Mouse (Mus musculus): ENCODE results near the gene Narfl.
A peak's percentile ranks its signal among the peaks of the same experiment; 100 is the strongest.

Gene Narfl

DNA sequence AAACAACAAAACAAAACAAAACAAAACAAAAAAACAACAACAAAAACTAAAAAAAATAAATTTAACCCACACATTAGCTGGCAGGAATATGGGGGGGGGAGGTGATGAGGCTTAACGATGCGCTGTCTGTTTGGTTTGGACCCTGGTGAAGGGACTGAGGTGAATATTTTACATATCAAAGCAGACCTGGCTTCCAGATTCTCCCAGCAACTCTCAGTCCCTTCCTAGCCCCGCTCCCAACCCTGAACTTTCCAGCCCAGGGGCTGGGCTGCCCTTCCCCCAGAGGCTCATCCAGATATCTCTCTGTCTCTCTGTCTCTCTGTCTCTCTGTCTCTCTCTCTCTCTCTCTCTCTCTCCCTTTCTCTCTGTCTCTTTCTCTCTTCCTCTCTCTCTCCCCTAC, 11.0 kb upstream of the Narfl start:
- no peak for DNase-seq (ENCODE audit: low spot score in 2 of 2)

DNA sequence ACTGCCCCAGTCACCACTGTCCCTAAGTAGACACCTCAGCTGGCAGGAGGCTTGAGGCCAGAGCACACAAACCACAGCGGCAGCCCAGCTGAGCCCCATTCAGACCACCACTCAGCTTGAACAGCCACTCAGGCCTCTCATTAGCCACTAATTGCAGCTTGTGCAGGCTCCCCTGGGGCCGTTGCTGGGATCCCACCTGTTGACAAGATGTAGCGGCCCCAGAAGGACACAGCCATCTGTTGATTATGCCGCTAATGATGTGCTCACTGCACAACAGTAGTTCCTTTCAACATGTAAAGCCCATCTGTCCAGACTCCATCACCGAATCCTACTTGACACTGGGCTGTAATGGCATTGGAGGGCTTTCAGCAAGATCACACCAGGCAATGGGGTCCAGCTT, 7.7 kb upstream of the Narfl start:
- DNase-seq (ENCODE audit: low spot score in 2 of 2), result no peak

DNA sequence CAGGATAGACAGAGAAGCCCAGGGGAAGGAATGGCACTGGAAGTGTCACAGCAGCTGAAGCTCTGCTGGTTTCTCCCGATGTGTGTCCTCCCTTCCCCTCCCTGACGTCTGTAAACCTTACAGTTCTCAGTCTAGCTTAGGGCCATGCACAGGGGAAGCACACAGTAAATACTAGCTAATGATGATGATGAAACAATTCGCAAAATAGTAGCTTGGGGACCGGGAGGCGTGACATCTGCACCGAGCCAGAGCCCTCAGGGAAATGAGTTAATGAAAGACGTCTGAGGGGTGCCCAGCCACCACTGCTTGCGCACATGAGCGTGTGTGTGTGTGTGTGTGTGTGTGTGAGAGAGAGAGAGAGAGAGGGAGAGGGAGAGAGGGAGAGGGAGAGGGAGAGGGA, 4.2 kb upstream of the Narfl start:
- no peak for DNase-seq (ENCODE audit: low spot score in 2 of 2)

DNA sequence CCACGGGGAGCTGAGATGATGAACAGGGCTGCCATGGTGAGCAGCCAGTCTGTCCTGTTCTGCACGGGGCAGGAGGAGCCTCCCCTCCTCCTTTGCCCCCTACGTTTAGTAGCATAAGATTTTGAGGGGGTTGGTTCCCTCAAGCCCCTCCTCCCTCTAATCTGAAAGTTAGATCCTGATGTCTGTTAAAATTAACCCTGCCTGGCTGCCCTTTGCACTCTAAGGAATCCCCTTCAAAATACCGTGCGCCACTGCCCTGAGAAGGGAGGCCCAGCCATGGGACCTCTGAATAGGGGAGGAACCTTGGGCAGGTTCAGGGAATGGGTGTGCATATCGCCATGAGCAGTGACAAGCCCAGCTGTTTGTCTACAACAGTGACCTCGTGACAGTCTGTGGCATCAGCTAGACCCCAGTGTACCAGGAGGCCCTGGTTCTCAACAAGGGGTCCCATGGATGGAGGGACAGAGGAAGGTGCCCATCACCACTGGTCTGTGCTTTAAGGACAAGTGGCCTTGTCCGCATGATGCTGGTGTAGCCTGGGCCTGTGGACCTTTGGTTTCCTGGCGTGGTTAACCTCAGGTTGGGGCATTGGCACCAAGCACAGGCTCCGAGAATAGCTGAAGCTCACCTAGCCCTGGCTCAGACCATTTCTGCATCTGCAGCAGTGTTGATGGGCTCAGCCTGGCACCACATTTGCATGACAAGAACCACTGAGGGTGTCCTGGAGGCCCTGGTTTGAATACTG, 1.9 kb downstream of the Narfl start:
- no peak for DNase-seq (ENCODE audit: low spot score in 2 of 2)

DNA sequence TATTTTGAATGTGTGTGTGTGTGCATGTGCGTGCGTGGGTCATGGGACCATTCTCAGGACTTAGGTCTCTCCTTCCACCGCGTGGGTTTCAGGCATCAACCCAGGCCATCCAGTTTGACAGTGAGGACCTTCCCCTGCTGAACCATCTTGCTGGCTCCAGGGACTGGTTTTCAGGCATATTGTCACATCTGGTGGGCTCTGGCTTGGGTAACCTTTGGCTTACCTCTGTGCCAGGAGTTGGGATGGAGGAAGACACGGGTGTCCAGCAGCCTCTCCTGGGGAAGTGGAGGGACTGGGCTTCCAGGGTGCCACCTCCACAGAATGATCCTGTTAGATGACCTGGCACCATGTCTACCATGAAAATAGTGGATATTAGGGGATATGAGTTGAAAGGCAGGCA, 4.4 kb downstream of the Narfl start:
- DNase-seq (ENCODE audit: low spot score in 2 of 2), result no peak

DNA sequence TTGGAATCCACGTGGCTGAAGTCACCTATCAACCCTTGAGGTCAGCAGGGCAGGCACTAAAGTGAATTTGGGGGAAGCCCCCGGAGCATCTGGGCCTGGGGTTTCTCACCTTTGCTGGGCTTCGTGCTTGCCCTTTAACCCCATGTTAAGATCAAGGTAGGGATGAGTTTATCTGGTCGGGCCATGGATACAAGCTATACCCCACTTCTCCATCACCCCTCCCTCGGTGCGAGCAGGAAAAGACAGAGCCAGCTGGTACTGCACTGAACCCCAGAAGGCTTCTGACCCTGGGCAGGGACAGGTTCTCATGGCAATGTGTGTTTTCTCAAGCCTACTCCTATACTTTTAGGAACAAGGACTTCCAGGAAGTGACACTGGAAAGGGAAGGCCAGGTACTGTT, 7.8 kb downstream of the Narfl start:
- no peak for DNase-seq (ENCODE audit: low spot score in 2 of 2)

DNA sequence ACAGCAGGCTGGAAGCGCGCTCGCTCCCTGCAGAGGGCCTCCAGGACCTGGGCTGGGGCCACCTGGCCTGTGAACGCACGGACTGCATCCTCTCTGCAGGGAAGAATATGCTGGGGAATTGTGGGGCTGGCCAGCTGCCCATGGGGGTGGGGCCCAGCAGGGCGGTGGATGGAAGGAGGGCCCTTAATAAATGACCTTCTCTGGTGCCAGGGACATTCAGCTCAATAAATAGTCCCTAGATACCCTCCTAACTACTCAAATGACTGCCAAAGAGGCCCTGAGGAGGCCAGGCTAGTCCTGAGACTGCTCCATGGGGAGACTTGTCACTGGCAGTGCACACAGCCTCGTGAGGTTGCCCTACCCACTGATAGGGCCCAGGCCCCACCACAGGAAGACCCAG, 9.5 kb downstream of the Narfl start:
- DNase-seq (ENCODE audit: low spot score in 2 of 2), result no peak

DNA sequence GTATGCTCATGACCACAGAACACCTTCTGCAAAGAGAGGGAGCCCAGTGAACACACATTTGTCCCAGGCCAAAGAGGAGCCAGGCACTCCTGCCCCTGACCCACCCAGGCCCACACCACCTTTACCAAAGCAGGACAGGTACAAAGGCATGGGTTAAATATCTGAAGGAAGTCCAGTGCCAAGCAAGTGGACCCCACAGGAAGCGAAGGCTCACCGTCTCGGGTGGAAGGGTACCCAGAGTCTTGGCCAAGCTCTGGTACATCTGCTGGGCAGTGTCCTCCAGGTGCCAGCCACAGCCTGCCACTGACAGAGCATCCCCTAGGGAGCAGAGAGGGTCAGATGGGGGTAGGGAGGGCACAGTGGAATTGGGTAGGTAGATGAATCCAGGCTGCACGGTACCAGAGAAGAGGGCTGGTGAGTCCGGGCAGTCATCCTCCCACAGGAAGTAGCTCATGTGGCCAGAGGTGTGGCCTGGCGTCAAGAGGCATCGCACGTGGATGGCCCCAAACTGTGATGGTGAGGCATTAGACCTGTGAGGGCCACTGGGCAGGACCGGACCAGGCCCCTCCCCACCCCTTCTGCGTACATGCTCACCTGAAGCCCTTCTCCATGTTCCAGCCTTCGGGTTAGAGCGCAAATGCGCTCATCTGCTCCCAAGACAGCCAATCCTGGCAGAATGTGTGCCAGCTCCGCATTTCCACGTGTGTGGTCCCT, 10.4 kb downstream of the Narfl start:
- no peak for DNase-seq (ENCODE audit: low spot score in 2 of 2)

DNA sequence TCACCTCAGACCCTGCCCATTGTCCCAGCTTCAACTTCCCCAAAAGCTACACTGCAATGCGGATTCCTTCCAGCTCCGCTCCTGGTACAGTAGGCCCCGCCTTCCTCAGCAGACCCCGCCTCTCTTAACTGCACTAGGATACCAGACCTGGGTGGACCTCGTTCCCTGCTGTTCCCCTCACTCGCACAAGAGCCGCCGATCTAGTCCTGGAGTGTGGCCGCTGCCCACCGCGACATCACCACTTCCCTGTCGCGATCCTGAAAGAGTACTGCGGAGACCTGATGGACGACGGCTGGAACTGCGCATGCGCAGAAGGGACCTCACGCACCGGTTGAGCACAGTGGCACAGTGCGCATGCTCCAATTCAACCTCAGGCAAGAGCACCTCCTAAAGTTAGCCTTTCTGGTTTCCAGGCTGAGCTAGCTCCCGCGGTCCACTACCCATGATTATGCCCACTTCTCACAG, 11.7 kb downstream of the Narfl start, which contains the start of gene Haghl:
Gene Haghl, minus strand, starts transcription at position 393 of the 465 bp plus-strand sequence.
- peak; percentile 85 to 98 for DNase-seq (ENCODE audit: low spot score in 2 of 2)

DNA sequence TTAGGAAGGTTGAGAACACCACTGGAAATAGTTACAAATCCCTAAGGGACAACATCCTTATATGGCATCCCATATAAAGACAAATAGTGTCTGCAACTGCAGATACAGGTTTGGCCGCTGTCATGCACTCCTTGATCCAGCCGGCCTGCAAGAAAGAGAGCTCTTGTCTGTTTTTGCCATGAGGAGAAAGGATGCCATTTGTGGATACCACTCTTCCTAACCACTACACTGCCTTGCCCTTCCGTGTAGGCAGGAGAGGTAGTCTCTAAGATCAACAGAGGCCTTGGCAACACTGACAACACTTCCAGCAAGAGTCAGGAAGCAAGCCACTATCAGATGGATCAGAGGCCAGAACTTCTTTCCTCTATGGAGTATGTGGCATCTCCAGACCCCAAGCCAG, 12.7 kb downstream of the Narfl start, which contains the start of gene Ccdc78:
Gene Ccdc78, plus strand, starts transcription at position 301 of the 400 bp plus-strand sequence.
- DNase-seq (ENCODE audit: low spot score in 2 of 2), result no peak

DNA sequence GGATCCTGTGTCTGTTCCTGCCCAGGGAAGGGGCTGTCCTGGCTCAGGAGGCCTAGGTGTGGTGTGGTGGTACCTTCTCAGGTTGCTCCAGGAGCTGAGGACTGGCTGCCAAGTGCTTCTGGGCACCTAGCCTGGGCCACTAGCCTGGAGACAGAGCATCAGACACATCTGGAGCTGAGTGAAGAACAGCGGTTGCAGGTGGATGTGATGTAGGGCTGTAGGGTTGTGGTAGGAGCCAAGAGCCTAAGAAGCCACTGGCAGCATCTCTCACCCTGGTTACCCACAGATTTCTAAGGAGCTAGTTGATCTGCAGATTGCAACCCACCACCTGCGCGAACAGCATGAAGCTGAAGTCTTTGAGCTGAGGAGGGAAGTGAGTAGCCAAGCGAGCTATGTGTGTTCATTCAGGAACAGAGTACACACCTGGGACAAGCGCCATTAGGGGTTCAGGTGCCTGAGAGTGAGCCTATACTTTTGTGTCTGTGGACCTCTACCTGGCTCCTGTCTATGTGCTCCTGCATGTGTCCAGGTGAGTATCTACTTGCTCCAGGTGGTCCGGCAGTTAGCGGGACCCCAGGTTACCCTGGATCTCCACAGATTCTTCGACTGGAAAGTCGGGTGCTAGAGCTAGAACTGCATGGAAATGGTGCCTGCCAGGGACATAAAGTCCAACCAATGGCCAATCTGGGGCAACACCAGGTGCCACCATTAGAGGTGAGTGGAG, 13.4 kb downstream of the Narfl start:
- DNase-seq (ENCODE audit: low spot score in 2 of 2), result no peak

DNA sequence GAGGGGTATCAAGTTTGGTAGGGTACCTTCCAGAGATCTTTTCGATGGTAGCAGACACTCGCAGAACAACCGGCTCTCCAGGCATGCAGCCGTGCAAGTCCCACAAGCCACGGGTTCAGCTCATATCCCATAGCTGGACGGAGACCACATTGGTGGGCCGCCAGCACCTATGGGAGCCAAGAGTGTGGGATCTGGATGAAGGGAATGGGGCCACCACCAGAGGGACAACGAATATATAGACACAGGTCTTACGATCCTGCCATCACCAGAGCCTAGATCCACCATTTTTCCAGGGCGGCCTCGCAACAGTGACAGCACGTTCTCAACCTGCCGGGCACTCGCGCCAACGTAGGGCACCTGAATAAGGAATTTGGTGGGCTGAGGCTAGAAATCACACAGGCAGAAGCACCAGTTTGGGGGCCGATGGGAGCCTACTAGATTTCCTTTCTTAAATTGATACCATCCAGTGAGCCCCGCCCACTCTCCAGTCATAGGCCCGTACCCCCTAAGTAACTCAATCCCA, 17.8 kb downstream of the Narfl start:
- no peak for DNase-seq (ENCODE audit: low spot score in 2 of 2)

DNA sequence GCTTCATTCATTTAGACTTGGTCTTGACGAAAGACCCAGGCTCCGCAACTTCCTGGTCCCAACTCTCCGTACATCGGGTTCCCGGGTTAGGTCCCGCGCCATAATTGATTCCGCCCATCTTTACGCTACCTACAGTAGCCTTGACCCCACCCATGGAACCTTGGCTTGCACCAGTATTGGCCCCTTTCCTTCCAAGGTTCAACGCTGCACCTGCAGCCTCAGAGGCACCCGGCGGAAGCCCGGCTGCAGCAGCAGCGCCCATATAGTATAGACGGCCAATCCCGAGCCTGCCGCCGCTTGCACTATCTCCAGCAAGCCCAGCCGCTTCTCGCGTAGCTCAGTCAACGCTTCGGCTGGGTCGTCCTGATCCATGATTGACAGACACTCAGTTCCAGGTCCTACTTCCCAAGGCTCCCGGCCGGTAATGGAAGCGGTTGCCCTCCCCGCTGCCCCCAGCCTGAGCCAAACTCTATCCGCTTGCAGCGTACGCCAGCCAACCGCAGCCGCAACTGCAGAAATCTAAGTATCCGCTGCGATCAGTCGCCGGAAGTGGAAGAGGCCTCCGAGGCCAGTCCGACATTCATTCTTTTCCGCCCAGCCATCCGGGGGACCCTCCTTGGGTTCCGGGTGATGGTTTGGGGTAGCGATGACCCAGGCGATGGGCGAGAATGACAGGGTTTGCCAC, 18.4 kb downstream of the Narfl start:
- DNase-seq (ENCODE audit: low spot score in 2 of 2), result peak in 1 of 2 experiments; percentile 87

DNA sequence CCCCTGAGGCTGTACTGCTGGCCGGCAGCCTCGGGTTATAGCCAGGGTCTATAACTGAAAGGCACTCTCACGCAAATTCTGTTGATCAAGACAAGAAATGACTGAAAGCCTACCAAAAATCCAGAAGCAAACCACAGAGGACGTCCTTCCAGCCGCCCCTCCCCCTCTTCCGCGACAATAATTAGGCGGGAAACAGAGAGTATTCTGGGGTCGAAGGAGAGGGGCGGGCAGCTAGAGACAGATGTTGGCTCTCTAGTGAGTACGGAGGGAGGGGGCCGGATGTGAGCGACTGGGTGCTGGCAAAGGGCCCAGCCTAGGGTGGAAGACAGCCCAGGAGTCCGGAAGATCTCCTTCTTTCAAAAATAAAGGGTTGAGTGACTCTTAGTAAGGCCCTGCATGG, 19.0 kb downstream of the Narfl start, which contains the start of gene Fam173a:
Gene Fam173a, minus strand, starts transcription at position 287 of the 400 bp plus-strand sequence.
- DNase-seq (ENCODE audit: low spot score in 2 of 2), result peak in 1 of 2 experiments; percentile 72

DNA sequence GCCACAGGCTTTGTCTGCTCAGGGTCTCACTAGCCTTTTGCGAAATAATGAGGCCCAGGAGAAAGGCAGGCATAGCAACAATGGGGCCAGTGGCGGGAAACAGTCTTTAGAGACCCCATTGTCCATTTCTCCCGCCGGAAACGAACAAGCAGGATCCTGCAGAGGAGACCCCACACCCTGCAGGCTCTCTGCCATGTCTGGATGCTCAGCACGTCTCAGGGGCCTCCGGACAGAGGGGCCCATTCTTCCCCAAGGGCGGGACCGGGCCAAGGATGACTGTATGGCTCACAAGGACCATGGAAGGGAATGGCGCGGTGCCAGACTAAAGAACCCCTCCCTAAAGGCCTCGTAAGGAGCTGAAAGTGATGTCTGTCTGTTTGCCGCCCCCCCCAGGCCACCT, 20.6 kb downstream of the Narfl start:
- DNase-seq (ENCODE audit: low spot score in 2 of 2), result no peak

DNA sequence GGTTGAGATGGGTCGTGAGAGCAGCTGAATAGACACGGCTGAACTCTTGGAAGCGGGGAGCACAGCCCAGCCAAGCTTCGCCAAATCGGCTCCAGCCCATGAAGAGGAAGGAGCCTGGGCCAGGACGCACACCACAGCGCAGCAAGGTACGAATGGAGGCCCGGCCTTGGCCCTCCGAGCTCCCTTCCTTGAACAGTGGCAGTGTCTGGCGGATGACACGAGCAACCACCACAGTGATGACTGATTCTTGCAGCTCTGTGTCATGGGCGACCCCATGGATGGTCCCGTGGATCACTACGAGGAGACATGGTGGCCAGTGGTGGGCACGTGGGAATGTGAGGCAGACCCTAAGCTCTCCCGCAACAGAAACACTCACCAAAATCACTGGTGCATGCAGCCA, 21.4 kb downstream of the Narfl start:
- no peak for DNase-seq (ENCODE audit: low spot score in 2 of 2)

DNA sequence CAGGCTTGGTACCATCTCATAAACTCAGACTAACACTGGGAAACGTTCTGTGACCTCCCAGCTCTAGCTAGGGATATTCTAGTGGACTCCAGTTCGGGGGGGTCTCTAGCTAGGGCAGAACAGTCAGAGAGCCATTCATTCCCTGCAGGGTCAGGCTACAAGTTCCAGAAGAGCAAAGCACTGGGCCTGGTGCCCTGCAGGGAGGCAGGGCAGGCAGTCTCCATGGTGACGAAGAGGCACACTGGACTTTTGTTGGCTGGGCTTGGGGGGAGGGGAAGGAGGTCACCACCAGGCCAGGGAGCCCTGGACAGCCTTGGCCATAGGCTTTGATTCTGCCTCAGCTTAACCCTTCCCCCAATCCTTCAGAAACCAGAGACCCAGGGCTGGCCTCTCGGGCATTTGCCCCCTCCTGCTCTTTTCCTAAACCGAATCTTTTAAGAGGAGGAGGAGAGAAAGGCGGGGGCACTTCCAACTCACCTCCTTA, 22.1 kb downstream of the Narfl start, which contains the start of gene AC134908.4:
Gene AC134908.4, minus strand, starts transcription at position 51 of the 484 bp plus-strand sequence.
- peak; percentile 67 to 74 for DNase-seq (ENCODE audit: low spot score in 2 of 2)

DNA sequence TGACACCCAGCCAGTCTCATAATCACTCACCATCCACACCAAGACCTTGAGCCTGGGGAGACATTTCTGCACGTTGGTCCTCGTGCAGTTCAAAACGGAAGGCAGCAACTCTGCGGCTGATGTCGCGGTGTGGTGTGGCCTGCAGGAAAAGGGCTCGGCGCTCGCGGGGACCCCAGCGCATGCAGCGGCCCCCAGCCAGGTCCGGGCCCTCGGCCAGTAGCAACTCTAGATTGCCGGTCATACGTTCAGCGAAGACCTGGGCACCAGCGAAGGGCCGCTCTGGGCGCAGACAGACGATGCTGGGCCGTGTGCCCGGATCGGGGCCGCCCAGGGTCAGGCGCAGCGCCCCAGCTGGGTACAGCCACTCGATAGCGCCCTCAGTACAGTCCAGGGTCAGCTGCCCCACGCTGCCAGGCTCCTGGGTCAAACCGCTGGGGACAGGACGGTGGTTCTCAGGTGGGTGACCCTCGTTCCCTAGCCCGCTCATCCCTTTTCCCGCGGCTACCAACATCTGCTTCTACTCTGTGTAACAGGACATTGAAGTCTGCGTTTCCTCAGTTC, 22.7 kb downstream of the Narfl start:
- no peak for DNase-seq (ENCODE audit: low spot score in 2 of 2)

DNA sequence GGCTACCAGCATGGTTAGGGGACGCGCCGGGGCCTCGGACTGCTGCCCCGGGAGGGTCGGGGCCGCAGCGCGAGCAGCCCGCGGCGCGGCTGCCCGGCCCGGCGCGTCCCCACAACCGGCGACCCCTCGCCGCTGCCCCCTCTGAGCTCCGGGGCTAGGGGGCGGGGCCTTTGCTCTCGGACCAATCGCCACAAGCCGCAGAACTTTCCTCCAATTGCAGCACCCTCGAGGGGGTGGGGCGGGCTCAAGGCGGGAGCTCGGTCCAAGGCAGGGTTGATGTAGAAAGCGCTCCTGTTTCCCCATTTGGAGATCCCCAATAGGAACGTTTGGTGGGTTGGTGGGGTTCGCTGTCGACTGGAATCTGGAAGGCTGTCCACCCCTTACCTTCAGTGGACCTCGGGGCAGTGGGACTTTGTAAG, 23.4 kb downstream of the Narfl start, which contains the start of gene Metrn:
Gene Metrn, minus strand, starts transcription at position 186 of the 419 bp plus-strand sequence.
- peak in 1 of 2 experiments; percentile 68 for DNase-seq (ENCODE audit: low spot score in 2 of 2)

DNA sequence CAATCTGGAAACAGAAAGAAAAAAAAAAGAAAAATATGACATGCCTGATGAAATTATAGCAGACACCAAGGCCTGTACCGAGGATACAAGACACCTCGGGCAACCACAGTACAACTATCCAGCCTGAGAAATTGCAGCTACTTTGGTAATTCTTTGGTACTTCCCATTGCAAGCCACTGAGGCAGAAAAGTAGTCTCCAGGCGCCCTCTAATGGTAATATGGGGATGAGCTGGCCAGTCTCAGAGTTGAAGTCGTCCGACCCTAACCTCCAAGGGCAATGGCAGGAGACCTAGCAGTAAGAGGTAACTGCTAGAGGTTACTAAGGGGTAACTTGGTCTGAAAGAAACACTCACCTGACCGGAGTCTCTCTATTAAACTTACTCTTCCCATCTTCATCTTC, 27.5 kb downstream of the Narfl start:
- peak in 1 of 2 experiments; percentile 81 for DNase-seq (ENCODE audit: low spot score in 2 of 2)

All from left cerebral cortex, adult 9 months (tissue).